Mouse (Mus musculus) intestine, postnatal 0 days (tissue): ENCODE measurements around the gene Baiap2l2. TPM values are rescaled to one million over a fixed set of nuclear protein-coding genes. Genes with fewer than 3 reads are reported as not detected.

Experiments used
- ATAC-seq: fragments of 200-750 bp; cut with Nextera tagmentation; 2 replicates; pipeline ENCODE4 v1.8.0; 2017; ENCODE audit warnings: mild to moderate bottlenecking, moderate TSS enrichment, moderate library complexity
- H3K27ac ChIP-seq: fragments of 300-500 bp; sonication (generic); 2 replicates; pipeline ENCODE4 v1.5.1; 2014; ENCODE audit warnings: mild to moderate bottlenecking, low read depth, low read length, moderate library complexity
- H3K27me3 ChIP-seq: fragments of 300-500 bp; sonication (generic); replicated peaks from 2 replicates; pipeline ENCODE4 v1.6.1; 2014; ENCODE audit warnings: low read length, mixed read lengths; ENCODE audit not compliant: control insufficient read depth, insufficient read depth
- H3K36me3 ChIP-seq: fragments of 300-500 bp; sonication (generic); 2 replicates; pipeline ENCODE4 v1.6.1; 2014; ENCODE audit warnings: mild to moderate bottlenecking, moderate library complexity; ENCODE audit not compliant: control insufficient read depth, insufficient read depth
- H3K4me1 ChIP-seq: fragments of 300-500 bp; sonication (generic); replicated peaks from 2 replicates; pipeline ENCODE4 v1.6.1; 2014; ENCODE audit warnings: antibody characterized with exemption, low read length, mixed read lengths; ENCODE audit not compliant: control insufficient read depth, insufficient read depth
- H3K4me2 ChIP-seq: fragments of 300-500 bp; sonication (generic); replicated peaks from 2 replicates; pipeline ENCODE4 v1.6.1; 2014; ENCODE audit warnings: low read depth, mild to moderate bottlenecking, moderate library complexity
- H3K4me3 ChIP-seq: fragments of 300-500 bp; sonication (generic); 2 replicates; pipeline ENCODE4 v1.5.1; 2014; ENCODE audit warnings: low read depth, low read length
- H3K9ac ChIP-seq: fragments of 300-500 bp; sonication (generic); 2 replicates; pipeline ENCODE4 v1.6.1; 2014; ENCODE audit warnings: mild to moderate bottlenecking, low read depth, low read length
- H3K9me3 ChIP-seq: fragments of 300-500 bp; sonication (generic); 2 replicates; pipeline ENCODE4 v1.6.1; 2016; ENCODE audit warnings: mixed run types; ENCODE audit not compliant: control insufficient read depth
- CTCF ChIP-seq: sonication (generic); IDR thresholded peaks from 2 replicates; pipeline ENCODE4 v1.5.1; 2016; ENCODE audit warnings: low read depth, mild to moderate bottlenecking, control low read depth, antibody characterized with exemption, moderate library complexity
- WGBS: fragments of 180-500 bp; shearing (Covaris S2); extraction: QIAGEN DNeasy Blood & Tissue Kit; methylation state at CpG from one replicate; pipeline ENCODE4 v1.1.7; 2014; 5-methylcytosine and 5-hydroxymethylcytosine counted together
- polyA plus RNA-seq: library from polyadenylated mRNA; unstranded; fragments of >200 nt; fragmentation: Nextera tagmentation; extraction: Ambion mirVana; gene quantifications from 2 replicates; pipeline ENCODE4 v1.2.1, GENCODE M21; 2015

Gene Baiap2l2
- 19.3 and 21.3 TPM in 2 replicates for polyA plus RNA-seq

DNA sequence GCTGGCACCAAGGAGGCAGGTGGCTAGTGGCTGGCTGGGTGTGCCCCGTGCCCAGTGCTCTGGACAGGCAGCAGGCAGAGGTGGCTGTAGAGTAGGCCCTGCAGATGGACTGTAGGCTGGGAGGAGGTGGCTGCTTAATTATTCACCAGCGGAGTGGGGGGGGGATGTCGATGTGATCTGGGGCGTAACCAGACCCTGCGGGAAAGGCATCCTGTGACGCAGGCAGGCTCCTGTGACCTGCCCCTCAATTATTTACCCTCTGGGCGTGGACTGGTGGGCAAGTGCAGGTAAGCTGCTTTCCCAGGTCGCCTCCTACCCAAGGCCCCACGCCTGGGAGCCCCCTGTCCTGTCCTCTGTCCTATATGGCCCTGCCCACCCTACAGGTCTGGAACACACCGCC, at the start of gene Baiap2l2:
TSS of gene Baiap2l2 (minus strand) at position 139 of the 400 bp plus-strand sequence.
- WGBS, result 41% methylated on average over 10 of the region's 10 CpGs
- H3K9me3 ChIP-seq, result no peaks in the 10 kb centered on the region
- ATAC-seq, result peak; percentile 26
- peaks cover 18% of the 10 kb centered on the region; the same call in 1 of the 2 replicates for H3K4me1 ChIP-seq
- H3K4me3 ChIP-seq, result peak within 1 kb of the TSS; percentile 29
- H3K27ac ChIP-seq, result peak within 1 kb of the TSS; percentile 86
- H3K36me3 ChIP-seq, result peaks cover 17% of the 10 kb centered on the region; the same call in 1 of the 2 replicates
- no peaks in the 10 kb centered on the region for H3K27me3 ChIP-seq
- TF ChIP-seq CTCF, result no peak
- peak within 1 kb of the TSS; percentile 62 for H3K4me2 ChIP-seq
- H3K9ac ChIP-seq, result peak within 1 kb of the TSS; percentile 35; the same call in 1 of the 2 replicates

DNA sequence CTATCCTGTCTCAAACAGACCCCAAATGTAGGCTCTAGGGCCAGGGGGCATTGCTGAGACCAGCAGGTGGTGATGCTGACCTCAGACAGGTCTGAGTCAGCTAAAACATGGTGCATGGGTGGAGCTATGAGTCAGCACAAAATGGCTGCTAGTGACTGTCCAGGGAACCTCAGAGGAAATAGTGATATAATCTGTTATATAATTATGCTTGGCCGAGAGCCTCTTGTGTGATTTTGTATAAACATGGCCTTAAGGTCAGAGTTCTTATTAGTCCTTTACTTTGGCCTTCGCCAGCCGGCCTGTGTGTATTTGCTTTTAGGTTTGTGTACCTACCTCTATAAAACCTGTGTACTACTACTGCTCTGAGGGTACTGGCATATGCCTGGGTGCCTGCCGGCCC, 48.1 kb upstream of the Baiap2l2 start:
- peak; percentile 21; the same call in 1 of the 2 replicates for TF ChIP-seq CTCF
- Histone ChIP-seq H3K4me3 (no peak overlapping the region), H3K9ac (no peak overlapping the region), H3K27ac (no peak overlapping the region), H3K27me3 (no peaks in the 10 kb centered on the region), H3K4me2 (no peak overlapping the region), H3K9me3 (no peaks in the 10 kb centered on the region), H3K36me3 (no peaks in the 10 kb centered on the region), H3K4me1 (no peaks in the 10 kb centered on the region)
- 36% methylated on average over 4 of the region's 4 CpGs for WGBS
- no peak for ATAC-seq

DNA sequence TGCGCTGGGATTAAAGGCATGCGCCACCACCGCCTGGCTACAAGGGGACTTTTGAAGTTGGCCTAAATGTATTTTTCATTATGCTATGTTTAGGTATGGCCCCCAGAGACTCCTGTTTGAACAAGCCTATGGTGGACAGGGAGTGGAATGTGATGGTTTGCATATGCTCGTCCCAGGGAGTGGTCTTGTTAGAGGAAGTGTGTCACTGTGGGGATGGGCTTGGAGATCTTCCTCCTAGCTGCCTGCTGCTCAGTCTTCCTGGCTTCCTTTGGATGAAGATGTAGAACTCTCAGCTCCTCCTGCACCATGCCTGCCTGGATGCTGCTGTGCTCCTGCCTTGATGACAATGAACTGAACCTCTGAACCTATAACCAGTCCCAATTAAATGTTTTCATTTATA, 45.2 kb upstream of the Baiap2l2 start:
- Histone ChIP-seq H3K9me3 (no peaks in the 10 kb centered on the region), H3K4me3 (no peak overlapping the region), H3K27ac (no peak overlapping the region), H3K4me1 (peaks cover under 1% of the 10 kb centered on the region; the same call in 1 of the 2 replicates), H3K9ac (no peak overlapping the region), H3K36me3 (no peaks in the 10 kb centered on the region), H3K4me2 (no peak overlapping the region), H3K27me3 (no peaks in the 10 kb centered on the region)
- no peak for ATAC-seq
- WGBS, result 53% methylated on average over 4 of the region's 4 CpGs
- TF ChIP-seq CTCF, result no peak

DNA sequence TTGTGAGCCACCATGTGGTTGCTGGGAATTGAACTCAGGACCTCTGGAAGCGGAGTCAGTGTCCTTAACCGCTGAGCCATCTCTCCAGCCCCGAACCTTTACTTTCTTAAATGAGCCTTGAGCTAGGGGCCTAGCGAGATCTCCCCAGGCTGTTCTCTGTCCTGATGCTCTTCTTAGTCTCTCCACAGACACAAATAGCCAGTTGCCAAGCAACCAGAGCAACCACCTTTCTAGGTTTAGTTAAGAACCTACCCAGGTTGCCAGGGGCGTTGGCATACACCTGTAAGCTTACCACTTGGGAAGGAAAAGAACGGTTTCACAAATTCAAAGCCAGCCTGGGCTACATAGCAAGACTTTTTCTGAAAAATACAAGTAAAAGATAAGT, 44.6 kb upstream of the Baiap2l2 start:
- Histone ChIP-seq H3K36me3 (no peaks in the 10 kb centered on the region), H3K4me3 (no peak overlapping the region), H3K9me3 (no peaks in the 10 kb centered on the region), H3K27ac (no peak overlapping the region), H3K27me3 (no peaks in the 10 kb centered on the region), H3K4me1 (peaks cover 6% of the 10 kb centered on the region; the same call in 1 of the 2 replicates), H3K4me2 (no peak overlapping the region), H3K9ac (no peak overlapping the region)
- WGBS, result 81% methylated on average over 6 of the region's 6 CpGs
- no peak for TF ChIP-seq CTCF
- ATAC-seq, result no peak

DNA sequence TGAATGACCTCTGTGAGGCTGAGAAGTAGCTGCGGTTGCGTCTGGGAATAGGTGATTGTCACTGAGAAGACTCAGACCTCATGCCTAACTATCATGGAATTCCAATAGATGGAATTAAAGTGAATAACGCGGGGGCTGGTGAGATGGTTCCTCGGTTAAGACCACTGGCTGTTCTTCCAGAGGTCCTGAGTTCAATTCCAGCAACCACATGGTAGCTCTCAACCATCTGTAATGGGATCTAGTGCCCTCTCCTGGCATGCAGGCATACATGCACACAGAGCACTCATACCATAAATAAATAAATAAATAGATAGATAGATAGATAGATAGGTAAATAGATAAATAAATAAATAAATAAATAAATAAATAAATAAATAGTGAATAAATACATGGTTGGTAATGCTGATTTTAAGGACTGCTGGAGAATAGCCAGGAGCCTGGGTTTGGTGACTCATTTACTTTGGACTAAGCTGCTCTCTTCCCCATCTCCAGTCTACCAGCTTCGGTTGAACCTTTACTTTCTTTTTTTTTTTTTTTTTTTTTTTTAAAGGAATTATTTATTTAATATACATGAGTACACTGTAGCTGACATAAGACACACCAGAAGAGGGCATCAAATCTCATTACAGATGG, 44.1 kb upstream of the Baiap2l2 start:
- no peak overlapping the region for H3K9ac ChIP-seq
- no peak overlapping the region for H3K27ac ChIP-seq
- no peak overlapping the region for H3K4me2 ChIP-seq
- peak; percentile 50 for TF ChIP-seq CTCF
- H3K27me3 ChIP-seq, result no peaks in the 10 kb centered on the region
- whole genome bisulfite sequencing, result 96% methylated on average over 6 of the region's 6 CpGs
- peaks cover 7% of the 10 kb centered on the region; the same call in 1 of the 2 replicates for H3K4me1 ChIP-seq
- no peaks in the 10 kb centered on the region for H3K36me3 ChIP-seq
- no peak overlapping the region for H3K4me3 ChIP-seq
- ATAC-seq, result no peak
- H3K9me3 ChIP-seq, result no peaks in the 10 kb centered on the region

DNA sequence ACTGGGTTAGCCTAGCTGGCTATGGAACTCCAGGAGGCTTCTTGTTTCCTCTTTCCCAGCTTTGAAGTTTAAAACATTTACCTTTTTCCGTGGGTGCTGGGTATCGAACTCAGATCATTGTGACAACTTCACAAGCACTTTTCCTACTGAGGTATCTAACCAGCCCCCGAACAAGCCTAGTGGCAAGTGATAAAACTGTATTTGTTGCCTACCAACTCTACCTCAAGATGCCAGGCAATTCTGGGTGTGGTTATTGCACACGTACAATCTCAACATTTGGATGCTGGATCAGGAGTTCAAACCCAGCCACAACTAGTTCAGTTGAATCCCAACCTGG, 43.6 kb upstream of the Baiap2l2 start:
- TF ChIP-seq CTCF, result no peak
- no peaks in the 10 kb centered on the region for H3K36me3 ChIP-seq
- peaks cover 12% of the 10 kb centered on the region; the same call in 1 of the 2 replicates for H3K4me1 ChIP-seq
- H3K27ac ChIP-seq, result peak overlapping the region; percentile 96
- no peak overlapping the region for H3K4me3 ChIP-seq
- H3K9ac ChIP-seq, result no peak overlapping the region
- 69% methylated on average over 4 of the region's 4 CpGs for WGBS
- no peak for ATAC-seq
- H3K4me2 ChIP-seq, result peak overlapping the region; percentile 87
- no peaks in the 10 kb centered on the region for H3K27me3 ChIP-seq
- H3K9me3 ChIP-seq, result no peaks in the 10 kb centered on the region
